Mouse (Mus musculus) cerebellum, adult 9-10 months (tissue): ENCODE results near the gene Sox6.
"Not testable (repeated sequence)": the region's sequence is repeated elsewhere in the genome, so short reads cannot be mapped to it uniquely, and the experiment has no call there.

Experiments used
- DNase-seq: peaks from one replicate; pipeline ENCODE4 v3.0.0; 2022

The Sox6 gene

DNA sequence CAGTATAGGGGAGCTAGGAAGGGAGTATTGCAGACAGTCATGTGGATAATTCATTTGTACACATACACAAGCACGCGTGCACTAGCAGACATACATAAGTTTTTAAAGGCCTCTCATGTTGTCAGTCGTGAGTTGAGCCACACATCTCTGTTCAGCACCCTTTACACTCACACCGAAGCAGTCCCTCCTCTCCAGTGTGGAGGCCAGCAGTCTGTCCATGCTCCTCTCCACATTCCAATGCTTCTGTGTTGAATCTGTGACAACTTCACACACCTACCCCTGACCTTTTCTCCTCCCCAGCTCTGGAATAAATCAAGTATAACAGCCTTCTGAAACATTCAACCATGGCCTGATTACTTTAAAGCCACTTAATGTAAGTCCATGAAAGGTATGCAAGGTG lies 408.3 kb downstream of the Sox6 start:
- DNase-seq: no peak

DNA sequence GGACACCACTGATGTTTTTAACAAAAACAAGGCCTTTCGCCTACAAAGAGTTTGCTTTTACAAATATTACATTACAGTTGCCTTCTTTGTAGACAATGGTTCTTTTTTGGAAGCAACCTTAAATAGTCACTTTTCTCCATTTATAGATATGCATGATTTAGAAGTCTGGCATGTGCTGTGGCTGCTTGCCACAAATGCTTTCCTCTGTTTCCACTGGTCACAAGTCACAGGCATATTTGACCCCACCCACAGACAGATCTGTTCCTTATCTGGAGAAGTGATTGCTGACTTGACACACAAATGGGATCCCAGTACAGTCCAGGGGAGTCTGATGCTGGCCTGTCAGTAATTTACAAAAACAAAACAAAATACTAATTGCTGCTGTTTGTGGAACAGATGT lies 409.8 kb downstream of the Sox6 start:
- DNase-seq: no peak

DNA sequence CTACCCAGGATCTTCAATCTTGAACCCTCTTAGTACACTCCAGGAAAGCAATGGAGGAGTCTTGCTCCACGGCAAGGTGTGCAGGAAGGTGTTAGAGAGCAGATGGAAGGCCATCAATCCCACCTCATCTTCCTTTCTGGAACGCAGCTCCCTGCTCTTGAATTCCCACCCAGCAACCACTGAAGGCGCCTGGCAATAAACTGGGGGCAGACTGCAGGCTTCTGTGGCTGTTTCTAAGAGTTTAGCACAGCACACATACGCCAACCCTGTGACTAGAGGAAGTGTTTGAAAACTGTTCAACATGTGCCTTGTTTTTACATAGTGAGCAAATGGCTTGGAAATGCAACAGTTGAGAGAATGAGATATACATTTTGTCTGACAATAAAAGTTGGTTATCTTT lies 412.6 kb downstream of the Sox6 start:
- no peak for DNase-seq

DNA sequence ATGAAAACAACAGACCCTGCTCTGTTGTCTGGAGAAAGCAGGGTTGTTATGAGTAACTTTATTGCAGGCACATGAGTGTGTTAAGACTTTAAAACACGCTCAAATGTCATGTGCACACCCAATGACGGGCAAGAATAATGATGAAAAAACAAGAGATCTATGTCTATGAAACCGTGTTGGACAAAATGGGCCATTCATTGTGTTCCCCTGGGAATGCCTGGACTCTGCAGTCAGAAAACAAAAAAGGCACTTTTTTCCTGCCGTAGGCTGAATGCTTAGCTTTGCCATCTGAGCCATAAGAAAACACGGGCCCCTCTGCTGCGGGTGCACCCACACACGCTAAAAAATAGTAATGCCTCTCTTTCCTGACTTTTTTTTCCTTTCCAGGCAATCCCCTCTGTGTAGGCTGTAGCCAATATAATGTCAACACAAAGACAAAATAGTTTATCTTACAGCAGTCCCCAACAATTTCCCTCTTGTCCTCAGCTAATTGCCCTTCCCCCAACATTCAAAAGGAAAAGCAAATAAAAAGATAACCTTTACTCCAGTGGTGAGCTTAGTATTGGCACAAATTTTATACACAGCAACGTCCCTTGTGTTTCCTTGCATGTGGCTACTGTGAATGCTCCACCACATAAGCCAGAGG lies 413.6 kb downstream of the Sox6 start:
- DNase-seq: no peak

DNA sequence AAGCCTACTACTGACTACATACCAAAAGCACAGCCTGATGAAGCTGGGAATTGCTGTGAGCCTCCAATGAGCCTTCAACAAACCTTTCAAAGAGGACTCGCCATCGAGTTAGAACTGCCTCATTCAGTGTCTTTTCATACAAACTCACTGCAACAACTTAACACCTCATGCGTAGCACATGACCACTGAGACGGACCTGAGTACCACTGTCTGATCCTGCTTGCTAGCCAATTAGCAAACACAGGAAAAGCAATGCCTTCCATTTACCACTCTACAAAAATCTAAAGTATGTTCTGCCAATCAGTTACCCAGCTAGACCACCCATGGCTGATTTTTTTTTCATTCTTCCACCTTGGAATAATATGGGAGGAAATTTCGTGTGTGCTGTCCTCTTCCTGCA lies 414.1 kb downstream of the Sox6 start:
- DNase-seq: no peak

DNA sequence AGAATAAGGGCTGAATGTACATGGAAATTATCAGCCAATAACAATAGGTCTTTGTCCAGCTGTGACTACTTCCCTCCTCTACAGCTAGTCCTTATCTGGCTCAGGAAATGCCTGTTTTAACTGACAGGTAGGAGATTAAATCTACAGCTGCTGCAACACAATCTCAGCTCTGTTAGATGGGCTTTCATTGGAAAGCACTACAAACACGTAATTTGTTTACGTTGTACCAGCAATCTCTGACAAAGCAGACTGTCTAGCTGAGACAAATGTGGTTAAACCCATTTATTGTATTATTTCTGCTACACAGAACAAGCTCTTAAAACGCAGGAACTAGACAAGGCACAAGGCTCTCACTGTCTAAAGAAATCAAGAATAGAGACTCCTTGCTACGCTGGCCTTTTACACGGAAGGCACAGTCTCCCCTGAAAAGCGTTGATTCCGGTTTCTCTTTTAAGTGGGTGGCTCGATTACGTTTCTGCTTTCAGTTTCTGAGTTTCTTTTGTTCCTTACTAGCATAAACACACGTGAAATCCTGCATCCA lies 422.8 kb downstream of the Sox6 start:
- no peak for DNase-seq

DNA sequence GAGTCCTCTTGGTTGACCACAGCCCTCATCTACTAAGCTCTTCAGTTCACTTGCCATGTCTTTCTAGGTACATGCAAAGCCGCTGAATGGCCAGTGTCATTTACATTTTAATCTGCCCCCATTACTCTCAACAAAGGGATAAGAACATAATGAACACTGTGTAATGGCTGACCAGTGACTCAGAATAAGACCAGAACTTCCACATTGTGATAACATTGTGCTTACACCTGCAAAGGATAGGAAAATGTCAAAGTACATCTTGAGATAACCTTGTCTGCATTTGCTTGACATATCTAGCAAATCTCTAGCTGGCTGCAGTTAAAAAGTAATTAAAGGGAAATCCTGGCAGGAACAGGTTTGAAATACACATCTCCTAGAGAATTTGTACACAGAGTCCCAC lies 431.1 kb downstream of the Sox6 start:
- DNase-seq: no peak

DNA sequence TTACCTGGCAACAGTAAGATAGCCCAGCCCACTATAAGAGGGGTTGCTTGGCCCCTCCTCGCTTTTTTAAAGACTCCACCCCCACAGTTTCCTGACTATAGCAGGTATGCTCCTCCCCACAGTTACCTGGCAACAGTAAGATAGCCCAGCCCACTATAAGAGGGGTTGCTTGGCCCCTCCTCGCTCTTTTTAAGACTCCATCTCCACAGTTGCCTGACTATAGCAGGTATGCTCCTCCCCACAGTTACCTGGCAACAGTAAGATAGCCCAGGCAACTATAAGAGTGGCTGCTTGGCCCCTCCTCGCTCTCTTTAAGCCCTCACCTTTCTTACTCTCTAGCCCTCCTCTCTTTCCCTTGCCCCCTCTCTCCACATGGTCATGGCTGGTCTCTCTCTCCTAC lies 432.5 kb downstream of the Sox6 start:
- DNase-seq: not testable (repeated sequence)

DNA sequence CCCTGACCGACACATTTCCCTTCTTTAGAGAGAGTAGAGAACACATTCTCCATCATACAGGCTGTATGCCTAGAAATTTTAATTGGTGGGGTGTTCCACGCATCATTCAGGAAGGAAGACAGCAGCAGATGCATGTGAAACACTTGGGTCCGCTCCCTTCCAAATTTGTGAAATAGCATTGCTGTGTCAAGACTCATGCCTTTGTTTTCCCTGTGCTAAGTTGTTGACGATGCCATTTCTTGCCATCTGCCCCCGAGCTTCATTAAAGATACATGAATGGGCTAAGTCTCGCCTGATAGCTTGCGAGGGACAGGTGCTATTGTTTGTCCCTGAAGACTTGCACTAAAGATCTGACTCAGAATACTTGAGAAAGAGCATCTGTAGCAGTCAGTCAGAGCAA lies 433.7 kb downstream of the Sox6 start:
- no peak for DNase-seq

DNA sequence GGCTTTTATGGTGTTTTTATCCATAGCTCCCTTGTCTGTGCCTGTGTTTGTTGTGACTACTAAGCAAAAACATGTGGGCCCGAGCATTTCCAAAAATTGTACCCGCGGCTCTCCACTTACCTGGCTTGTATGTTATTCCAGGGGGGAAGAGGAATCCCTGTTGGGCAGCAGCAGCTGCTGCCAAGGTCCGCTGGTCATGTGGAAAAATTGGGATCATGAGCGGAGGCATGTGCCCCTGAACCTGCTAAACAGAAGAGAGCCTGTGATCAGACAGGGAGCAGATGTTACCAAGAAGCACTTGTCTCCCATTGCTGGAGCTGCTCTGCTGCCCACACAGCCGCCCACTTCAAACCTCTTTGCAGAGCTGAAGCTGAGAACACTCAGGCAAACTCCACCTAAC lies 441.2 kb downstream of the Sox6 start:
- DNase-seq: no peak

DNA sequence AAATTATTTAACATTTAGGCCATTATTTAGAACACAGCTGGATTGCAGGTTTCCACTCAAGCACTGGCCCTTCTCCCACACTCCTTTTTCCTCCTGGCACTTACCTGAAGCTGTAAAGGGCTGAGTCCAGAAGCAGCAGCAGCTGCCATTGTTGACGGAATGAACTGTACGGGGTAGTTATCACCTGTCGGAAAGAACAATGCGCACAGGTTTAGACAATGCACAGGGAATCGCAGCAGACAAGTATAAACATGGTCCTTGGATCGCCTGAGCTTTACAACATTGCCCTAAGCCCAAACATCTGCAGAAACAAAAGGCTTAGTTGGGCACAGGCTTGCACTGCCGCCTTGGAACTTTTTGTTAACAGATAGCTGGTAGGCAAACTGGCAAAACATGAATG lies 458.1 kb downstream of the Sox6 start:
- no peak for DNase-seq

DNA sequence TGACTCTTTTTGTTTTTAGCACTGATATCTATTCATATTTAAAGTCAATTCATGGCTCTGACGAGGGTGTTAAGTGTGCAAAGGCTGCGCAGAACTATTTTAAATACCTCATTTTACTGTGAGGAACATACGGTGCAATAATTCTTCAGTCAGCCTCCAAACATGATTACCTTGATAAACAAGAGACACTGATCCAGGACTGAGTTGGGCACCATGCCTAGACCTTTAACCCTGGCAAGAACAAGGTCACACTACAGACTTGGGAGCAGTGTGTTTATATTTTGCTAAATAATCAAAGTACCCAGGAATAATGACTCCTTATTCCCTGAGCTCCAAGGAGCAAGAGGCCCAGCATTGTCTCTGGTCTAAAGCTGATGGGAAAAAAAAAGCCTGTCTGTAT lies 458.8 kb downstream of the Sox6 start:
- no peak for DNase-seq

DNA sequence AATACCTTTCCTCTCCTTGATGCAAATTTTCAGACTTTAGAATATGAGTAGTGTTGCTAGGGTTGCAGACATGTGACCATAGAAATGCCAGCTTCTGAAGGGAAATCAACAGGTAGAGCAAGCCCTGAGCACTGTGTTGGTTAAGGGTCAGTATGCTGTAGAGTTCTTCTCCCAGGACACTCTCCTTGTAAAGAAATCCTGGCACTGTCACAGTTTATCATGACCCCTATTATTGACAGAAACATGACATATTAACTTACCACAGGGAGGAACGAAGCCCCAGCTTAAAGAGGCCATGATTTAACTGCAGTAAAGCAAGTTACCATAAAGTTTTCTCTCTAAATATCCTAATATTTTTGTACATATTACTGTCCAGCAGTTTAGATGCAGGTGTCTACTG lies 462.2 kb downstream of the Sox6 start:
- DNase-seq: no peak

DNA sequence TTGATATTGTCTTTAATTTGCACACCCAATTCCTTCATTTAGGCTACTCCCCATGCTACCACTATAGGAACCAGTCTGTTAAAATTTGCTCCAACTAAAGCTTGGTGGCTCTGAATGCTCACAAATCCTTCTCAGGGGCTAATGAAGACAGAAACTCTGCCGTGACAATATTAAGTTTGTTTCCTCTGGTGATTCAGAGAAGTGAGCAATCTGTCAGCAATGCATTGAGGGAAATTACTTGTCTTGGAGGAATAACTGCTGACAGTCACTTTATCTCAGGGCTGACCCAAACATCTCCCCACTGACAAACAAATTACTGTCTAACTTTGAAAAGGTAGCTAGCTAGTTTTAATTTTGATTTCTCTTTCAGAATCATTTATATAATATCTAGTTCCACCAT lies 463.8 kb downstream of the Sox6 start:
- DNase-seq: no peak

DNA sequence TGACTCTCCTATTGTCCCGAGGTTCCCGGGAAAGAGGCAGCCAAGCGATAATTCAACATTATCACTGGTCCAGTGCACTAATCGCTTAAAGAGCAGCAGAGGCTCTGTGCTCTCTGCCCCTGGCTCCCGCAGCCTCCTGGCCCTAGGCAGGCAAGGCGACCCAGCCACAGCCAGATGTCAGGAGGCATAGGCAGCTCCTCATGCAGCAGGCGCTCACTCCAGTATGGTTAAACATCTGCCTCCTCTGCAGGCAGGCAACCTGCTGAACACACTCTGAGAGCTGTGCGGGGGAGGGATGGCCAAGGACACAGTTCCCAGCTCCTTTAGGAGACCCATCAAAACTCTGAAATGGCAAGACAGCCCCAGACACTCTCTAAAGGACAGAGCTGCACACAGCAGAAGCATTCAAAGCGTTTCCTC lies 469.8 kb downstream of the Sox6 start:
- no peak for DNase-seq

DNA sequence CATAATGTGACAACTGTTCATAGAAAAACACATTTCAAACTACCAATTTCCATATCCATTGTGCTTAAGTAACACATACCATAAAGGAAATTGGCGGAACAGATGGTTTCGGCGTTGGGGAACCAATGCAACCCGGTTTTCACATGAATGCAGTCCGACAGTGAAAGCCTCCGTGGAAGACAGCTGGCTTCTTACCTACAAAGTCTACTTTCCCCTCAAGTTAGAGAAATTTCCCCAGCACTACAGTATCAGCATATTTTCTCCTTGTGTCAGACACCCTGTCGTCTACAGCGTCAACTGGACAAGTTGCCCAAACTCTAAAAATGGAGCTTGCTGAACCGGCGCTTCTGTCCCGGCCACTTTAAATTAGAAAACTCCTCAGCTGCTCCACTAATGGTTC lies 470.3 kb downstream of the Sox6 start:
- DNase-seq: no peak

DNA sequence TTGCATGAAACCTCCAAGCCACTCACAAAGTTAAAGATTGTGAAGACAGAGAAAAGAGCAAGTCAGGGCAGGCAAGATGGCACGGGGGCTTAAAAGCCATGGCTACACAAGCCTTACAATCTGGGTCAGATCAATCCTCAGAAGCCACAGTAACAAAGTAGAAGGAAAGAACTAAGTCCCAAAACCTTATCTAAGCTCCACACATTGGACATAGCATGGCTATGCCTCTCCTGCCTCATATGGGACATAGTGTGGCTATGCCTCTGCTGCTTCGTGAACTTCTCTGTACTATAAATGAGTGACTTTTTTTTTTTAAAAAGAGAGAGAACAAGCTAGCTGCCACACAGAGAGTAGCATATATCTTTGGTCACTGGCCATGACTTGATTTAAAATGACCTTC lies 471.8 kb downstream of the Sox6 start:
- no peak for DNase-seq

DNA sequence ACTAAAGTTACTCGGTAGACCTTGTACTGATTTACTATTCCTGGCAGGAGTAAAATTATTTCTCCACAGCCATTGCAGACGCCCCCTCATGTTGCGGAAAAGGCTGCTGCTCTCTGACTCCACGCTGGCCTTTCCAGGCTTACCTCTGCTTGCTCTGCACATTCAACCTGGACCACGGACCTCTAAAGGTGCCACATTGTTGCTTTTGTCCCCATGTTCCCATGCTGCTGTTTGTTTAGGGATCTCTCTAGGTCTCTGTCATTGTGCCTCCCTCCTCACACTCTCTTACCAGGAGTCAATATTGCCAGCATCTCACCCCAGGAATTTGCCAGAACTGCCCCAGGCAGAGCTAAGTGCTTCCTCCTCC lies 473.6 kb downstream of the Sox6 start:
- no peak for DNase-seq

DNA sequence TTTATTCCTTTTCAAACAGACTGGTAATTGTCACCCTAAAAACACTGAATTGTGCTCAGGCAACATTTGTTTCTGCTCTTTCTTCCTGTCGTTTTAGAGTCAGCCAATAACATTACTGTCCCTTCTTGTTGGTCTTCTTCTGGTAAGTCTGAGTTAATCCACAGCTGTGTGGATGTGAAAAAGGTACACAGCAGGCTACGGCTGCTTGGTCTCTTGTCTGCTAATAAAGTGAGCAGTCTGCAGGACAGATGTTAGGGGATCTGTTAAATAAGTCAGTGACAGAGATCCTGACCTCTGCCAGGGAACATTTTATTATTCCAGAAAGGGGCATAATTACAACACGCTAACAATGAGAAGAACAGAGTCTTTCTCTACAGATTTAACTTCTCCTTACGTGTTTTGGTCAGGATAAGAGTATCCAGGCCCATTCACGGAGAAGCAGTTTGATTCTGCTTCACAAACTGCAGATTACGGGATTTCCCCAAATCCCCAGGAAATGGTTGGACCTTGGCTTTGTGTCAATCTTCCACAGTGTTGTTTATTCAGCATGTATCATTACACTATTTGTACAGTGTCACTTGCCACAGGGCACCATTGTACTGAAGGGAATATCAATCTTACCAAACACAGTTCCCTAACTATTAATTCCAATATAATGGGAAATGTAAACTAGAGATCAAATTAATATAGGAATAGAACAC lies 474.1 kb downstream of the Sox6 start:
- DNase-seq: no peak

DNA sequence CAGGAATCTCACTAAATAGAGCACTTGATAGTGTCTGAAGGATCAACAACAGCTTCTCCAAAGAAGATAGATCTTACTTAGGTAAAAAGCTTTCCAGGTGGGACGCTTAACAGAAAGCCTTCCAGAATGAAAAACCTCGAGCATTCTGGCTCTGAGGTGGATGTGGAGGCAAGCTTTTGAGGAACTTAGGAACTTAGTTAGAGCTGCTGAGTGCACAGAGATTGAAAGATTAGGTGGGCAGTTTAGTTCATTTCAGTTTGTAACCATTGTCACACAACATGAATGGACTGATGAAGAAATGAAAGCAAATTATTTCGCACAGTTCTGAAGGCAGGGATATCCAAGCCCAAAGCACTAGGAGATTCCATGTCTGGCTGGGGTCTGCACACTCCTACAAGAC lies 481.9 kb downstream of the Sox6 start:
- DNase-seq: no peak

DNA sequence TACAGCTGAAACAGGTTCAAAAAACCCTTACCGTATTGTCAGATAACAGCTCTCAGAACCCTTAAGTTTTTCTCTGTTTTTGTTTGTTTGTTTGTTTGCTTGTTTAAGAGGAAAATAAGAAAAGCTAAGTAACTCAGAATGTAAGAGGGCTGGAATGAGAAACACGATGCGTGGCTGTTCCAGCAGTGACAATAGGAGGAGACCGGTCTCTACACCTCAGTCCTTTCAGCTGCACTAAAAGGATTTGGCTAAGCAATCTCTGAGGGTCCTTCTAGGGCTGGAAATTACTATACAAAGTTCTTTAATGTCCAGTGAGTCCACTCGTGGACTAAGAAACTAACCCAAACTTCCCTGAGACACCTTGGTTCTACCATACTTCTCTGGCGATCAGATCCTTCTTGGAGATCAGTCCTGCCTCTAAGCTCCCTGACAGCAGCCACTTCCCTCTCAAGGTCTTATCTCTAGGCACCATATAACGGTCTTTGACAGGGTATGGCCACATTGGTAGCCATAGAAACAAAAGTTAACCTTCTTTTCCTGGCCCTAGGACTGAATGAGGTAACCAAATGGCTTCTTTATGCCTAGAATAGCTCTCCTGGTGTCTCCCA lies 488.3 kb downstream of the Sox6 start:
- no peak for DNase-seq

DNA sequence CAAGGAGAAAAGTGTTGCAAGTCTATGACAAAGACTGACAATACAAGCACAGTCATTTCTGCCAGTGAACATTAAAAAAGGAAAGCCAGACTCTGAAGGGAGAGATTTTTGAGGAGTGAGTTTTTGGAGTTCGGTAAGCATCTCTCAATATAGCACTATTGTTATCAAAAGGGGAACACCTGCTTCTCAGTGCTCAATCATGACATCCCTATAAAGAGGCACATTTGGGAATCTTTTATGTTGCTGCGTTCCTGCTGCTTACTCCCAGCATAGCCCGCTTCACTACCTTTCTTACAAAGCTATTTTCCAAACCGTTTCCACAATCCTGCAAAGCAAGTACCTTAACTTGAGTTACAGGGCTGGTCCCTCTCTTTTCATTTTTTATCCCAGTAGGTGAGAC lies 488.9 kb downstream of the Sox6 start:
- DNase-seq: no peak

DNA sequence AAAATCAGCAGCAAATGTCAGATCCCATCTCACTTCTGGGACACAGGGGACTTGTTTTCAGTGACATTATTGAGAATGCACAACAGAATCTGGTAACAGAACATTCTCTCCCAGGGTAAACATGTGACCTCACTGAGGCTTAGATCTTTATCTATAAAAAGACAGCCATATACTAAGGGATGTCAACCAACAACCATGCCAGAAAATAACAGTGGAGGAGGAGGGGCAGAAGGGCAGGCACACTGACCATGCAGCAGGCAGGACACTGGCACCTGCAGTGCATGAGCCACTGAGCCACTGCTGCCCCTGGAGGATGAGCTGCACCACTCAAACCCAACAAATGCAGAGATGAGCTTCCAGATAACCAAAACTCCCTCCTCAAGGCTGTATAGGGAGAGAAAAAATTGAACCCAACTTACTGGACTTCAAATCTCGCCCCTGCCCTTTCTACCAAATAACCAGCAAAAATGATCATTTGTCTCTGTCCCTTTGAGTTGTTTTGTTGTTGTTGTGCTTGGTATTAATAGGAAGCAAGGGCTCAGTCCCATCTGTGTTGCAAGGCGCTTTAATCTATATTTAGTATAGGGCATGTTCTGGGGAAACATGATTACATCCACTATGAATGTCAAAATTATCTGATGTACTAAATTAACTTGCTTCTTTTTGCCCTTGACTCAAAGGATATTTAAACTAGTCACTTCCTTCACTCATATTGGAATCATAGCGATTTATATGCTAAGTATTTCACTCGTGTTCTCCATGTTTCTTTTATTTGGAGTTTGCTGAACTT lies 492.8 kb downstream of the Sox6 start:
- DNase-seq: no peak

DNA sequence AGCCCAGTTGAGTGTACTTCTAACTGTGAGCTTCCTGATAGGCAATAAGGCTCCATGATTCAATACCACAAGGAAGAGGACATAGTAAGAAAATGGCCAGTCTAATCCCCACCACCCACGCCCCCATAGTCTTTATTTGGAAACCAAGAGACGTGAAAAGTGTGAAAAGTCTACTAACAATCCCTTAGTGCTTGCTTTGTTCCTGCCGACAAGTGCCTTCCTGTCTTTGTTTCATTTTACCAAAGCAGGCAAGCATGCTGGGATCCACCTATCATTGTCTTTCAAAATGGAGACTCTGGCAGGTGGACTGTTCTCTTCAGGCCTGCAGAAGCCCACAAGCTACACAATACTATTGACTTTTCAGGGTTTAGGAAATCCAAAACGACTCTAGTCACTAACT lies 495.0 kb downstream of the Sox6 start:
- no peak for DNase-seq
